Mouse (Mus musculus) lung, adult 2 months (tissue): ENCODE measurements around the gene Ppp1r9b. TPM values are rescaled to one million over a fixed set of nuclear protein-coding genes. Genes with fewer than 3 reads are reported as not detected.
"Not testable (repeated sequence)": the region's sequence is repeated elsewhere in the genome, so short reads cannot be mapped to it uniquely, and the experiment has no call there.

Experiments
- DNase-seq: peaks from one replicate; pipeline ENCODE4 v3.0.0; 2022
- H3K4me1 ChIP-seq: fragments of 200-500 bp; 2 replicates; pipeline ENCODE4 v1.6.1; 2011; ENCODE audit warnings: low read length; ENCODE audit not compliant: control insufficient read depth, insufficient read depth
- H3K4me3 ChIP-seq: fragments of 200-500 bp; replicated peaks from 2 replicates; pipeline ENCODE3; 2011; ENCODE audit warnings: low read depth, mild to moderate bottlenecking, control low read depth, low read length; ENCODE audit errors: extremely low read depth
- CTCF ChIP-seq: fragments of 200-500 bp; IDR thresholded peaks from 2 replicates; pipeline ENCODE4 v1.5.1; 2011; ENCODE audit warnings: mild to moderate bottlenecking, low read length, control low read depth; ENCODE audit not compliant: insufficient read depth
- POLR2A ChIP-seq: fragments of 200-500 bp; IDR thresholded peaks from 2 replicates; pipeline ENCODE4 v1.6.1; 2011; ENCODE audit warnings: low read depth, mild to moderate bottlenecking, control low read depth, low read length, borderline replicate concordance; ENCODE audit errors: extremely low read depth
- WGBS: fragments of 180-500 bp; shearing (Covaris S2); methylation state at CpG from one replicate; pipeline ENCODE4 v1.1.7; 2018; 5-methylcytosine and 5-hydroxymethylcytosine counted together
- polyA plus RNA-seq: library from polyadenylated mRNA; depleted of rRNA; stranded (reverse); fragments of >200 nt; gene quantifications from 2 replicates; pipeline ENCODE4 v1.2.3, GENCODE M21; 2012

Gene Ppp1r9b
- polyA plus RNA-seq, 1 experiment: 67.7 TPM

DNA sequence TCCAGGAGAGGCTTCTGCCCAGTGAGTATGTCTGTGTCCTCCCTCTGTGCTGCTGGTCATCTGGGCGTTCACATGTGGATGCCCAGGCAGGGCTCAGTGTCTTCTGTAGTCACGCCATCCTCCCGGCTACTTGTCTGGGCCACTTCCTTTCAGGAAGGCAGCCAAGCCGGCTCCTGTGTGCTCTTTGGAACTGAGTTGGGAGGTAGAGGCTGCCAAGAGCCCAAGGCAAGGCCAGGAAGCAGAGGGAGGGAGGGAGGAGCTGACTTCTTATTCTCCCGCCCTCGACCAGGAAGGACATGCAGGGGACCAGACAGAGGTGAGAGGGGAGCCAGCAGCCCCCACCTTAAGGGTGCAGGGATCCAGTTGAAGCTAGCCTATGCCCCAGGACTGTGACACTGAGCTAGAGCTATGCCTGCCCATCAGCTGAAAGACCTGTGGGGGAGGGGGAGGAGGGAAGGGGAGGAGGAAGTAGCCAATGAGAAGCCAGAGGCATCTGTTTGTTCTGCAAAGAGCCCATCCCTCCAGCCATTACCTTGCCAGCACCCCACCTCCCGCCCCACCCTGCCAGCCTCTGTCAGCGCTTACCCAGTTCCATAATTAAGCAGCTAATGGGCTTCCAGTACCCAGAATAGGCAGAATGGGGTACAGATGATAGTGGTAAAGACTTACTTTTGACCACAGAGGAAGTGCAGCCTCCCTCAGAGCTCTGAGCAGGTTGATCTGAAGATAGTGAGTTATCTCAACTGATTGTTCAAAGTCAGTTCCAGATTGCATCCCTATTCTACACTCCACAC, 32.6 kb upstream of the Ppp1r9b start:
- DNase-seq: peak; percentile 70
- H3K4me3 ChIP-seq: peak overlapping the region; percentile 2
- TF ChIP-seq POLR2A: peak; percentile 25; the same call in 1 of the 2 replicates
- TF ChIP-seq CTCF: no peak
- WGBS: 3% methylated on average over 8 of the region's 8 CpGs
- H3K4me1 ChIP-seq: peaks cover 8% of the 10 kb centered on the region; the same call in 1 of the 2 replicates

DNA sequence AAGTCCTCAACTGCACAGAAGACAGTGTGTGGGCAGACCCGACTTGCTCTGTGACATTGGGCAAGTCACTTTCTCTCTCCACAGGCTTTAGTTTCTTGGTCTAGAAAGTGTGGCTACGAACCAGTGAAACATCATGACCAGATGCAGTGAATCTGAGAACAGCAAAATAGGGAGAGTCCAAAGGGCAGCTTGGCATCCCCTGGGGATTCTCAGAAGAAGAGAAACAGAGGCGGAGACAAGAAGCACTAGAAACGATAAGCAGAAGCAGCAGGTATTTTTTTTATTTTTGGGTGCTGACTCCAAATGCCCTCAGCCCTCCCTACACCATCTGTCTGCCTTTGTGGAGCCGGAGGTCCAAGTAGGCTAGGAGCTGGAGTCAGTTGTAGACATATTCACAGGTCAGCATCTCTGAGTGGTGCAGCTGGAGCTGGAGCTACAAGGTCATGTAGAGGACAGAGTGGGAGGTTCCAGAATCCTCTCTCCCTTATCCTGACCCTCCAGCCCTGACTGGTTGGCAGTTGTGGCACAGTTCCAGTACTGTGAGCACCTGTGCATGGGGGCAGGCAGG, 28.2 kb upstream of the Ppp1r9b start:
- no peak overlapping the region for H3K4me3 ChIP-seq
- no peak for DNase-seq
- peaks cover 6% of the 10 kb centered on the region; the same call in 1 of the 2 replicates for H3K4me1 ChIP-seq
- 56% methylated on average over 5 of the region's 5 CpGs for WGBS
- no peak for TF ChIP-seq CTCF
- no peak for TF ChIP-seq POLR2A

- Histone ChIP-seq H3K4me1 (no peaks in the 10 kb centered on the region), H3K4me3 (no peak within 1 kb of the TSS)
- no peak for TF ChIP-seq CTCF
- no peak for TF ChIP-seq POLR2A
- WGBS: 32% methylated on average over 4 of the region's 4 CpGs
- DNase-seq: no peak
These were observed 23.4 kb upstream of the Ppp1r9b start, which contains the start of gene Hils1 for GRCm38 (mm10) chr11:94967419-94967818. Gene Hils1 (plus strand): TSS chr11:94967593.

GRCm38 (mm10) chr11:94968187-94968586, 22.6 kb upstream of the Ppp1r9b start:
- no peak for DNase-seq
- no peaks in the 10 kb centered on the region for H3K4me1 ChIP-seq
- H3K4me3 ChIP-seq: no peak overlapping the region
- WGBS: 73% methylated on average over 7 of the region's 7 CpGs
- TF ChIP-seq CTCF: no peak

DNA sequence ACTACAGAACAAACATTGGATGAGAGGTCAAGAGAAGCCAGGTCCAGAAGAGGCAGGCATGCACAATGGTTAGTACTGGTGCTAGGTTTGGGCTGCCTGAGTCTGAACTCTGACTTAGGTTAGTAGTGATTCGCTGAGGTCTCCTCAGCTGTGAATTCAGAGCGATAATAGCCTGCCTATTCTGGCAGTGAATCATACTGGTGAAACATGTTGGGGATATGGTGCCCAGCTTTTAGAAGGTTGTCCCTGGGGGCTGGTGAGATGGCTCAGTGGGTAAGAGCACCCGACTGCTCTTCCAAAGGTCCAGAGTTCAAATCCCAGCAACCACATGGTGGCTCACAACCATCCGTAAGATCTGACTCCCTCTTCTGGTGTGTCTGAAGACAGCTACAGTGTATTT, 21.1 kb upstream of the Ppp1r9b start:
- not testable (repeated sequence) for DNase-seq, H3K4me1 ChIP-seq, H3K4me3 ChIP-seq
- 83% methylated on average over 4 of the region's 4 CpGs for WGBS

DNA sequence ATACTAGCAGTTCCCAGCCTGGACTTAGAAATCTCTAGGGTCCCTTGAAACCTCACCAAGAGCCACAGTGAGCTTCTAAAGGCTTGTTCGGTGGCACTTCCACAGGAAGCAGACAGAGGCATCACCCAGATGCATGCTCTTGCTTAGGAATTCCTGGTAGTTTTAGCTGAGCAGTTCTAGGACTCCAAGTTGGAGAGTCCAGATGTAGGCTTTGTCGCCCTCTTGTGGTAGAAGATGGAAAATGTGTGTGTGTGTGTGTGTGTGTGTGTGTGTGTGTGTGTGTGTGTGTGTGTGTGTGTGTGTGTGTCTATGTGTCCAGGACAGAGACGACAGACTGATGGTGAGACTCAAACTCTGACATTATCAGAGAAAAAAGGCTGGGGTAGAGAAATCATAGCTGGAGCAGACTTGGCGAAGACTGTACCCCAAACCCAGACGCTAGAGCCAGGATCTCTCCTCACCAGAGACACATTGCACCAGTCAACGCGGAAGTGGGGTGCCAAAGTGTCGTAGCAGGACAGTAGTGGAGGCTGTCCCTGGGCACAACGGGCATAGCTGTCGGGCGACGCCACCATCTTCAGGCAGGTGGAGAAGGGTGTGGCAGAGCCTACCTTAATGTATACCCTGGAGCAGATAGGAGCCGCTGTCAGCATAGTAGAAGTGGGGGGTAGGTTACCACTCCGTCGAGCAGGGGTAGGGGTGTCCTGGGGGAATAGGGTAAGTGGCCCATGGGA, 20.5 kb upstream of the Ppp1r9b start:
- H3K4me3 ChIP-seq: no peak overlapping the region
- no peak for TF ChIP-seq CTCF
- TF ChIP-seq POLR2A: no peak
- peak; percentile 69 for DNase-seq
- WGBS: 52% methylated on average over 15 of the region's 15 CpGs
- no peaks in the 10 kb centered on the region for H3K4me1 ChIP-seq

DNA sequence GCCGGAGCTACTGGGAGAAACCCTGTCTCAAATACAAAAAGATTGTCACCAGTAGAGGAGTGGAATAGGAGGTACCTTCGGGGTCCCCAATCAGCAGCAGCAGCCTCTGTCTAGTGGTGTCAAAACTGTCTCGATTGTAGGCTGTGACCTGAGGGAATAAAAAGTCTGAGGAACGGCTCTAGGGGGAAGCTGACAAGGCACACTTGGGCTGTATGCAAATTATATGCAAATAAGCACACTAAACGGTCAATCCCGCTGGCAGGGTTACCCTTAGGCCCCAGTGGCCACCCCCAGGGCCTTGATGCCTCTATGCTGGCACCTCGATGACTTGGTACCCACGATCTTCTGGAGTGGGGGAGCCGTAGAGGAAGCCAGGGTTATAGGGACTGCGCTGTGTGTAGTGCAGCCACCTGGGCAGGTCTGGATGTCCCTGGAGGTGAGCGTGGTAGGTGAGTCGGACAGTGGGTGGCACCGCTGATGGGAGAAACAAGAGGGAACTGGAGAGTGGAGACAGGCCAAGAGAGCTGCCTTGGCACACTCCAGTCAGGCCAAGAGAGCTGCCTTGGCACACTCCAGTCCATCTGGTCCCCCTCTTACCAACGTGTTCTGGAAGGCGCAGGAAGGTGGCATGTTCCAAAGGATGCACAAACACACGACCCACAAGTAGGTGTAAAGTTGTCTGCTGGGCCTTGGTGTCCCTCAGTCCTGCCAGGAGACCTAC, 18.8 kb upstream of the Ppp1r9b start:
- no peak for DNase-seq
- WGBS: 63% methylated on average over 16 of the region's 16 CpGs
- TF ChIP-seq CTCF: no peak
- no peak for TF ChIP-seq POLR2A
- Histone ChIP-seq H3K4me3 (no peak overlapping the region), H3K4me1 (no peaks in the 10 kb centered on the region)

DNA sequence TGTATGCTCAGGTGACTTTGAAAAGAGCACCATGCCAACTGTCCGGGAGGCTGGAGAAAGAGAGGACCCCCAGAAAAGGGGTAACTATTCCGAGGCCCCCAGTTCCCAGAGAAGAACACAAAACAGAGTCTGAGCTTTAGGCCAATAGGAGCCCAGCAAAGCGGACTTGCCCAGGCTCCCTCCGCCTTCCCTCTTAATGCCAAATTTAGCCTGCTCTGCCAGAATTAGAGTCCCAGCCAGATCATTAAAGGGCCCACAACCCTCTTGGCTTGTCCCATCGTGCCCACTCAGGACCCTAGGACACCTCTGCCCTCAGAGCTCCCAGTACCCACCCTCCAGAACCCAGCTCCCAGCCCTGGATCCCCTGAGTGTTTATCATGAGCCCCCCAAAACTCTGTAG, 17.9 kb upstream of the Ppp1r9b start:
- WGBS: 56% methylated on average over 5 of the region's 5 CpGs
- DNase-seq: no peak
- TF ChIP-seq POLR2A (no peak), CTCF (no peak)
- H3K4me1 ChIP-seq: no peaks in the 10 kb centered on the region
- H3K4me3 ChIP-seq: no peak overlapping the region

DNA sequence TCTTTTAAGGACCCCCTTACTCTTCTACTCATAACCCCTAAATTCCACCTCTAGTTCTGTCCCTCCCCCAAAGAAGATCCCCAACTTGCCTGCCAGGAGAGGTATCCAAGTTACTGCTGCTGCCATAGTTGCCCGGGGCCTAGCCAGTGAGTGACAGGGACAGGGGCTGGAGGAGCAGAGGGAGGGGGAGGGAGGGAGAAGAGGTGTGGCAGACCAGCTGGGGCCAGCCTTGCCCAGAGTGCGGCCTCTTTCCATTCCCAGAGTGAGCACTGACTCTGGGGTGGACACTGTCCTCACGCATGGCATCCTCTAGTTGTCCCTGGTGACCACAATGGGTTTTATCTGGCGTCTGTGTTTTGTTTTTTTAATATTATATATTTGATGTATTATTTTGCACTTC, 17.5 kb upstream of the Ppp1r9b start:
- TF ChIP-seq POLR2A (no peak), CTCF (no peak)
- no peak overlapping the region for H3K4me3 ChIP-seq
- no peaks in the 10 kb centered on the region for H3K4me1 ChIP-seq
- no peak for DNase-seq
- WGBS: 59% methylated on average over 4 of the region's 4 CpGs
